Mouse (Mus musculus): ENCODE results near the gene Olfr1465. TPM values are rescaled to one million over a fixed set of nuclear protein-coding genes. Genes with fewer than 3 reads are reported as not detected.

The Olfr1465 gene
- not detected for total RNA-seq (2021)
- long read RNA-seq, experiment 1: 0 reads
- long read RNA-seq, experiment 2: 0 reads

DNA sequence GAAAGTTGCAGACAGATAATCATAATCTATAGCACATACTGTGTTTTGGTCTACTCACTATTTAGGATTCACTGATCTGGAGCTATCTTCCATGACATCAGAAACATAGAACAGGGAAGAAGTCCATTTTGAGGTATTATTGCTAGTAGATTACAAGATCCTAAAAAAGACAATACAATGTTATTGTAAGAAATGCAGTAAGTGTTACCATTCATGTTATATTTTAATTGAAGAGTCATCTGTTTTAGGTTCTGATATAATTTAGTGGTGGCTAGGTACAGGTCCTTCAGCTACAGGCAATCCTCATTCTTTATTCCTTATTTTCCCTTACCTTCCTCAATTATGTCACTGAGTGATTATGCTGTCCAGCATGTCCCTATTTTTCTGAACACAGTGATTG lies at the start of gene Olfr1465:
Gene Olfr1465, minus strand, starts transcription at position 101 of the 400 bp plus-strand sequence.
- no peak for DNase-seq

DNA sequence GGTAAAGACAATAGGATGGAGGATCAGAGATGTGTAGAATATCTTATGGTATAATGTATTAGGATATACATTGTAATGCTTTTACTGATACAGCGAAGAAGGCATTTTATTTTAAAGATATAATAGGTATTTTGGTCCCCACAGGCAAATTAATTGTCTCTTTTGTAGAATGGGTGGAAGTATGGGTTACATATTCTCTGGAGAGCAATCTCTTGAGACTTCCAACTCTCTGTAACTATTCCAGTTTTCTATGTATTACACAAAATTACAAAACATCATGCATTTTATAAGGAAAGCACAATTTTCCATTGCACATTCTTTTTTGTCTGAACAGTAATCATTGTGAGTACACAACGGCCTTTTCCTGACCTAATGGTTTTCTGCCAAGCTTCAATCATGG lies 46.6 kb upstream of the Olfr1465 start, which contains the start of gene Olfr1467:
Gene Olfr1467, plus strand, starts transcription at position 301 of the 400 bp plus-strand sequence.
- DNase-seq: no peak

DNA sequence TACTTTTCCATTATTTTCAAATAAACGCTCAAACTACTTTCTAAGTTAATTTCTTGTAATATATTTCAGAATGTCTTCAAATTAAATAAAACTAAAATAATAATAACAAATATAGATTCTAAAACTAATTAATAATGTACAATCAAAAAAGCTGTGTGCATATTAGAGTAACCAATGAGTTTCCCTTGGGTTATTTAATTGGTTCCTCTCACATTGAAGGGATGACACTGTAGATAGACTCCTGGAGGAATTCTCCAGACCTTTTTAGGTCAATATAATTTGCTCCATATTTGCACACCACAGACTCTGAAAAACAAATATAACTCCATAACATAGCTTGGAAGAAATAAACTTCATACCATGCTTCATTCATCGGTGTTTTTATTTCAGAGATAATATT lies 23.2 kb upstream of the Olfr1465 start, which contains the start of gene Olfr1466:
Gene Olfr1466, plus strand, starts transcription at position 301 of the 400 bp plus-strand sequence.
- DNase-seq: no peak

Other genes with a start within 250 kb of the Olfr1465 start
- not detected for gene Olfr1457, start 217.7 kb downstream of the Olfr1465 start, total RNA-seq (2021)
- gene Olfr1458, start 208.8 kb downstream of the Olfr1465 start, total RNA-seq (2021): not detected
- under 1 TPM in 1 of 2 experiments, not detected in 1; 0.06 TPM for gene Olfr1459, start 166.0 kb downstream of the Olfr1465 start, total RNA-seq (2021)
- not detected for gene Olfr1461, start 152.5 kb downstream of the Olfr1465 start, total RNA-seq (2021)
- not detected for gene Olfr1462, start 129.8 kb downstream of the Olfr1465 start, total RNA-seq (2021)
- gene Olfr1463, start 84.2 kb downstream of the Olfr1465 start, total RNA-seq (2021): not detected
- not detected for gene Olfr1466, start 23.3 kb upstream of the Olfr1465 start, total RNA-seq (2021)
- not detected for gene Olfr1467, start 46.7 kb upstream of the Olfr1465 start, total RNA-seq (2021)
- gene Olfr1469, start 92.3 kb upstream of the Olfr1465 start, total RNA-seq (2021): not detected
- not detected for gene Olfr1471, start 127.9 kb upstream of the Olfr1465 start, total RNA-seq (2021)
- not detected for gene Olfr1472, start 140.5 kb upstream of the Olfr1465 start, total RNA-seq (2021)
- gene Olfr1474, start 154.0 kb upstream of the Olfr1465 start, total RNA-seq (2021): not detected
- gene Olfr1475, start 164.7 kb upstream of the Olfr1465 start, total RNA-seq (2021): not detected
- not detected for gene Olfr1477, start 185.0 kb upstream of the Olfr1465 start, total RNA-seq (2021)
- not detected for gene Olfr1480, start 212.4 kb upstream of the Olfr1465 start, total RNA-seq (2021)